Mouse (Mus musculus): ENCODE results near the gene Smad1. TPM values are rescaled to one million over a fixed set of nuclear protein-coding genes. Genes with fewer than 3 reads are reported as not detected.

Gene Smad1
- polyA plus RNA-seq, 1 experiment, result 48.0 TPM

GRCm38 (mm10) chr8:79324928-79325327, 74.4 kb downstream of the Smad1 start:
- WGBS, result 94% methylated on average over 5 of the region's 5 CpGs
- H3K4me1 ChIP-seq (replicated peaks; ENCODE audit: control insufficient read depth, insufficient read depth, low read length), result no peaks in the 10 kb centered on the region
- no peaks in the 10 kb centered on the region for H3K27me3 ChIP-seq (ENCODE audit: control insufficient read depth, insufficient read depth, low read length)
- no peak overlapping the region for H3K27ac ChIP-seq (ENCODE audit: control insufficient read depth, insufficient read depth, low read length)
- no peak for TF ChIP-seq CTCF (IDR thresholded peaks at IDR 0.05; ENCODE audit: borderline replicate concordance, control insufficient read depth, extremely low read depth, insufficient read depth, low read length, poor library complexity)
- no peak for TF ChIP-seq POLR2A (IDR thresholded peaks at IDR 0.05; ENCODE audit: control insufficient read depth, extremely low read depth, insufficient read depth, low read length, poor library complexity)
- DNase-seq, result no peak
- no peak overlapping the region for H3K4me3 ChIP-seq (ENCODE audit: control insufficient read depth, insufficient read depth, low read length)
- no peaks in the 10 kb centered on the region for H3K36me3 ChIP-seq (ENCODE audit: control insufficient read depth, insufficient read depth, low read length)

GRCm38 (mm10) chr8:79324036-79324435, 75.3 kb downstream of the Smad1 start:
- Histone ChIP-seq H3K27ac (ENCODE audit: control insufficient read depth, insufficient read depth, low read length) (no peak overlapping the region), H3K4me3 (ENCODE audit: control insufficient read depth, insufficient read depth, low read length) (no peak overlapping the region), H3K27me3 (ENCODE audit: control insufficient read depth, insufficient read depth, low read length) (no peaks in the 10 kb centered on the region), H3K36me3 (ENCODE audit: control insufficient read depth, insufficient read depth, low read length) (no peaks in the 10 kb centered on the region), H3K4me1 (replicated peaks; ENCODE audit: control insufficient read depth, insufficient read depth, low read length) (no peaks in the 10 kb centered on the region)
- TF ChIP-seq POLR2A (IDR thresholded peaks at IDR 0.05; ENCODE audit: control insufficient read depth, extremely low read depth, insufficient read depth, low read length, poor library complexity) (no peak), CTCF (IDR thresholded peaks at IDR 0.05; ENCODE audit: borderline replicate concordance, control insufficient read depth, extremely low read depth, insufficient read depth, low read length, poor library complexity) (no peak)
- no peak for DNase-seq
- 36% methylated on average over 3 of the region's 3 CpGs for WGBS

- 55% methylated on average over 7 of the region's 7 CpGs for WGBS
- no peaks in the 10 kb centered on the region for H3K27me3 ChIP-seq (ENCODE audit: control insufficient read depth, insufficient read depth, low read length)
- TF ChIP-seq POLR2A (IDR thresholded peaks at IDR 0.05; ENCODE audit: control insufficient read depth, extremely low read depth, insufficient read depth, low read length, poor library complexity) (no peak), CTCF (IDR thresholded peaks at IDR 0.05; ENCODE audit: borderline replicate concordance, control insufficient read depth, extremely low read depth, insufficient read depth, low read length, poor library complexity) (no peak)
- no peak overlapping the region for H3K4me3 ChIP-seq (ENCODE audit: control insufficient read depth, insufficient read depth, low read length)
- no peaks in the 10 kb centered on the region for H3K4me1 ChIP-seq (replicated peaks; ENCODE audit: control insufficient read depth, insufficient read depth, low read length)
- H3K27ac ChIP-seq (ENCODE audit: control insufficient read depth, insufficient read depth, low read length), result no peak overlapping the region
- H3K36me3 ChIP-seq (ENCODE audit: control insufficient read depth, insufficient read depth, low read length), result no peaks in the 10 kb centered on the region
- DNase-seq, result no peak
Measured at GRCm38 (mm10) chr8:79323121-79323520, 76.2 kb downstream of the Smad1 start.

GRCm38 (mm10) chr8:79310801-79311200, 88.5 kb downstream of the Smad1 start:
- no peak overlapping the region for H3K27ac ChIP-seq (ENCODE audit: control insufficient read depth, insufficient read depth, low read length)
- H3K4me1 ChIP-seq (replicated peaks; ENCODE audit: control insufficient read depth, insufficient read depth, low read length), result peaks cover 11% of the 10 kb centered on the region
- no peaks in the 10 kb centered on the region for H3K27me3 ChIP-seq (ENCODE audit: control insufficient read depth, insufficient read depth, low read length)
- no peak overlapping the region for H3K4me3 ChIP-seq (ENCODE audit: control insufficient read depth, insufficient read depth, low read length)
- WGBS, result 47% methylated on average over 2 of the region's 2 CpGs
- no peaks in the 10 kb centered on the region for H3K36me3 ChIP-seq (ENCODE audit: control insufficient read depth, insufficient read depth, low read length)
- TF ChIP-seq POLR2A (IDR thresholded peaks at IDR 0.05; ENCODE audit: control insufficient read depth, extremely low read depth, insufficient read depth, low read length, poor library complexity) (no peak), CTCF (IDR thresholded peaks at IDR 0.05; ENCODE audit: borderline replicate concordance, control insufficient read depth, extremely low read depth, insufficient read depth, low read length, poor library complexity) (no peak)
- DNase-seq, result no peak

- no peak for TF ChIP-seq CTCF (IDR thresholded peaks at IDR 0.05; ENCODE audit: borderline replicate concordance, control insufficient read depth, extremely low read depth, insufficient read depth, low read length, poor library complexity)
- no peak for TF ChIP-seq POLR2A (IDR thresholded peaks at IDR 0.05; ENCODE audit: control insufficient read depth, extremely low read depth, insufficient read depth, low read length, poor library complexity)
Measured at GRCm38 (mm10) chr8:79305941-79306340, 93.4 kb downstream of the Smad1 start.

GRCm38 (mm10) chr8:79301548-79301947, 97.8 kb downstream of the Smad1 start:
- H3K27ac ChIP-seq (ENCODE audit: control insufficient read depth, insufficient read depth, low read length), result no peak overlapping the region
- no peaks in the 10 kb centered on the region for H3K27me3 ChIP-seq (ENCODE audit: control insufficient read depth, insufficient read depth, low read length)
- WGBS, result 89% methylated on average over 3 of the region's 3 CpGs
- no peaks in the 10 kb centered on the region for H3K4me1 ChIP-seq (replicated peaks; ENCODE audit: control insufficient read depth, insufficient read depth, low read length)
- no peaks in the 10 kb centered on the region for H3K36me3 ChIP-seq (ENCODE audit: control insufficient read depth, insufficient read depth, low read length)
- no peak overlapping the region for H3K4me3 ChIP-seq (ENCODE audit: control insufficient read depth, insufficient read depth, low read length)
- TF ChIP-seq CTCF (IDR thresholded peaks at IDR 0.05; ENCODE audit: borderline replicate concordance, control insufficient read depth, extremely low read depth, insufficient read depth, low read length, poor library complexity) (no peak), POLR2A (IDR thresholded peaks at IDR 0.05; ENCODE audit: control insufficient read depth, extremely low read depth, insufficient read depth, low read length, poor library complexity) (no peak)
- no peak for DNase-seq

More at GRCm38 (mm10) chr8:79305941-79306340, 93.4 kb downstream of the Smad1 start:
- no peak for DNase-seq
- Histone ChIP-seq H3K4me1 (replicated peaks; ENCODE audit: control insufficient read depth, insufficient read depth, low read length) (peaks cover 9% of the 10 kb centered on the region), H3K4me3 (ENCODE audit: control insufficient read depth, insufficient read depth, low read length) (no peak overlapping the region), H3K27me3 (ENCODE audit: control insufficient read depth, insufficient read depth, low read length) (no peaks in the 10 kb centered on the region), H3K27ac (ENCODE audit: control insufficient read depth, insufficient read depth, low read length) (no peak overlapping the region), H3K36me3 (ENCODE audit: control insufficient read depth, insufficient read depth, low read length) (no peaks in the 10 kb centered on the region)
- 91% methylated on average over 5 of the region's 5 CpGs for WGBS

GRCm38 (mm10) chr8:79299704-79300103, 99.6 kb downstream of the Smad1 start:
- Histone ChIP-seq H3K4me1 (replicated peaks; ENCODE audit: control insufficient read depth, insufficient read depth, low read length) (0 out of 2 replicates have a peak, but pooled peaks cover 5% of the 10 kb centered on the region), H3K4me3 (ENCODE audit: control insufficient read depth, insufficient read depth, low read length) (no peak overlapping the region), H3K36me3 (ENCODE audit: control insufficient read depth, insufficient read depth, low read length) (no peaks in the 10 kb centered on the region), H3K27me3 (ENCODE audit: control insufficient read depth, insufficient read depth, low read length) (no peaks in the 10 kb centered on the region), H3K27ac (ENCODE audit: control insufficient read depth, insufficient read depth, low read length) (no peak overlapping the region)
- TF ChIP-seq POLR2A (IDR thresholded peaks at IDR 0.05; ENCODE audit: control insufficient read depth, extremely low read depth, insufficient read depth, low read length, poor library complexity) (no peak), CTCF (IDR thresholded peaks at IDR 0.05; ENCODE audit: borderline replicate concordance, control insufficient read depth, extremely low read depth, insufficient read depth, low read length, poor library complexity) (no peak)
- 69% methylated on average over 5 of the region's 5 CpGs for WGBS
- DNase-seq, result no peak
